Mouse (Mus musculus) MEL (cell line): ENCODE data around the gene Gm9048.
"Not testable (repeated sequence)": the region's sequence is repeated elsewhere in the genome, so short reads cannot be mapped to it uniquely, and the experiment has no call there.

Source experiments
- CTCF ChIP-seq, 3 experiments: IDR thresholded peaks in 2 of 3; conservative IDR thresholded peaks in 1 of 3; 2 replicates each; pipeline ENCODE4 v1.5.1; 2011 to 2012; ENCODE audit warnings: low read length in 3 of 3, low read depth in 2 of 3, mild to moderate bottlenecking in 2 of 3, improper control_type of control experiment in 1 of 3, inconsistent platforms in 1 of 3, mixed read lengths in 1 of 3, moderate library complexity in 1 of 3; ENCODE audit not compliant: control insufficient read depth in 1 of 3, insufficient read depth in 1 of 3, poor library complexity in 1 of 3, severe bottlenecking in 1 of 3
- ELF1 ChIP-seq: IDR thresholded peaks from 2 replicates; pipeline ENCODE4 v1.6.1; 2014; ENCODE audit warnings: low read depth, mild to moderate bottlenecking, inconsistent platforms, low read length, improper control_type of control experiment, moderate library complexity
- GABPA ChIP-seq: IDR thresholded peaks from 2 replicates; pipeline ENCODE4 v1.6.1; 2012; ENCODE audit warnings: low read depth, mild to moderate bottlenecking, inconsistent platforms, low read length, improper control_type of control experiment, moderate library complexity
- POLR2A ChIP-seq, 2 experiments: IDR thresholded peaks; 2 replicates each; pipeline ENCODE4 v1.6.1; 2011 to 2012; ENCODE audit warnings: low read length in 2 of 2, mild to moderate bottlenecking in 2 of 2, control low read depth in 1 of 2, improper control_type of control experiment in 1 of 2, low read depth in 1 of 2, moderate library complexity in 1 of 2; ENCODE audit not compliant: control insufficient read depth in 1 of 2, insufficient read depth in 1 of 2, poor library complexity in 1 of 2
- SIN3A ChIP-seq: IDR thresholded peaks from 2 replicates; pipeline ENCODE4 v1.6.1; 2012; ENCODE audit warnings: low read length, improper control_type of control experiment, inconsistent platforms
- TCF12 ChIP-seq: IDR thresholded peaks from 2 replicates; pipeline ENCODE4 v1.6.1; 2014; ENCODE audit warnings: low read depth, mild to moderate bottlenecking, inconsistent platforms, low read length, improper control_type of control experiment, moderate library complexity
- ZMIZ1 ChIP-seq: IDR thresholded peaks from 2 replicates; pipeline ENCODE4 v1.6.1; 2012; ENCODE audit warnings: low read depth, mild to moderate bottlenecking, inconsistent platforms, low read length, improper control_type of control experiment, moderate library complexity

DNA sequence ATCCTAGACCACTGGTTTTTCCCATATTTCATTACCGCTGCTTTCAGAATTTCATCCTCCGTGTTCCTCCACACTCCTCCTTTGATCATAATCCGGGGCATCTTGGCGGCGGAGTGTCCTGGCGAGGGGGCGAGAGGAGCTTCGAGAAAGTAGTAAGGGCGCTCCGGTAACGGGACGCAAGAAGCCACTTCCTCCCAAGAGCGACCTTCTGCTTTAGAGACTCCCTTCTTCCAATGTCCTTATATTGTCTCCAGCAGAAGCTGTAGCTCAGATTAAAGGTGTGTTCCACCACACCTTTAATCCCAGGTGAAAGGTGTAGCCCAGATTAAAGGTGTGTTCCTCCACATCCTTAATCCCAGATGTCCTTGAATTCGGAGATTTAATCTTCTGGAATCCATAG is 16.2 kb downstream of the Gm9048 start, which contains the start of gene Gm9044:
- TF ChIP-seq ZMIZ1; TCF12; CTCF (IDR thresholded peaks at IDR 0.05 in 2 of 3, conservative IDR thresholded peaks at IDR 0.05 in 1 of 3; ENCODE audit: control insufficient read depth in 1 of 3, insufficient read depth in 1 of 3, low read depth in 2 of 3, low read length in 3 of 3, poor library complexity in 1 of 3, severe bottlenecking in 1 of 3); SIN3A; GABPA; POLR2A (IDR thresholded peaks at IDR 0.05; ENCODE audit: control insufficient read depth in 1 of 2, insufficient read depth in 1 of 2, low read depth in 1 of 2, low read length in 2 of 2, poor library complexity in 1 of 2); ELF1: not testable (repeated sequence)
